Mouse (Mus musculus) E14TG2a.4 (cell line): ENCODE measurements around the gene Aig1.

ENCODE experiments used
- H3K27me3 ChIP-seq: 2 replicates; pipeline ENCODE4 v1.6.1; 2014; ENCODE audit warnings: low read length, control low read depth; ENCODE audit not compliant: insufficient read depth
- H3K36me3 ChIP-seq: 2 replicates; pipeline ENCODE4 v1.6.1; 2014; ENCODE audit warnings: low read length, control low read depth; ENCODE audit not compliant: insufficient read depth
- H3K4me1 ChIP-seq: replicated peaks from 2 replicates; pipeline ENCODE4 v1.6.1; 2014; ENCODE audit warnings: low read depth, low read length, control low read depth
- H3K4me3 ChIP-seq: replicated peaks from 2 replicates; pipeline ENCODE4 v1.5.1; 2014; ENCODE audit warnings: mild to moderate bottlenecking, low read length
- H3K9me3 ChIP-seq: 2 replicates; pipeline ENCODE4 v1.6.1; 2014; ENCODE audit warnings: low read length, control low read depth
- CTCF ChIP-seq: conservative IDR thresholded peaks from 2 replicates; pipeline ENCODE4 v1.5.1; 2014; ENCODE audit warnings: low read length
- NANOG ChIP-seq: IDR thresholded peaks from 2 replicates; pipeline ENCODE4 v1.6.1; 2014; ENCODE audit warnings: borderline replicate concordance, low read length, mixed read lengths
- POU5F1 ChIP-seq: IDR thresholded peaks from 2 replicates; pipeline ENCODE4 v1.6.1; 2014; ENCODE audit warnings: low read length, borderline replicate concordance

Aig1 gene

GRCm38 (mm10) chr10:13690773-13691172, 178.0 kb downstream of the Aig1 start:
- Histone ChIP-seq H3K4me1 (peaks cover 9% of the 10 kb centered on the region), H3K27me3 (no peaks in the 10 kb centered on the region), H3K9me3 (peaks cover 3% of the 10 kb centered on the region; the same call in 1 of the 2 replicates), H3K36me3 (no peaks in the 10 kb centered on the region), H3K4me3 (no peak overlapping the region)
- TF ChIP-seq NANOG (0 out of 2 replicates have a peak, but pooled peaks have one; percentile 6), POU5F1 (peak; percentile 83; the same call in 1 of the 2 replicates), CTCF (no peak)

GRCm38 (mm10) chr10:13689841-13690590, 178.8 kb downstream of the Aig1 start:
- no peak overlapping the region for H3K4me3 ChIP-seq
- H3K27me3 ChIP-seq = no peaks in the 10 kb centered on the region
- H3K9me3 ChIP-seq = peaks cover 9% of the 10 kb centered on the region
- peaks cover 9% of the 10 kb centered on the region for H3K4me1 ChIP-seq
- no peaks in the 10 kb centered on the region for H3K36me3 ChIP-seq
- TF ChIP-seq POU5F1 = no peak
- no peak for TF ChIP-seq NANOG
- no peak for TF ChIP-seq CTCF

GRCm38 (mm10) chr10:13688386-13689120, 180.2 kb downstream of the Aig1 start:
- no peaks in the 10 kb centered on the region for H3K36me3 ChIP-seq
- TF ChIP-seq CTCF (no peak), POU5F1 (no peak), NANOG (no peak)
- H3K27me3 ChIP-seq = no peaks in the 10 kb centered on the region
- H3K9me3 ChIP-seq = peaks cover 18% of the 10 kb centered on the region
- no peak overlapping the region for H3K4me3 ChIP-seq
- peaks cover 9% of the 10 kb centered on the region for H3K4me1 ChIP-seq

DNA sequence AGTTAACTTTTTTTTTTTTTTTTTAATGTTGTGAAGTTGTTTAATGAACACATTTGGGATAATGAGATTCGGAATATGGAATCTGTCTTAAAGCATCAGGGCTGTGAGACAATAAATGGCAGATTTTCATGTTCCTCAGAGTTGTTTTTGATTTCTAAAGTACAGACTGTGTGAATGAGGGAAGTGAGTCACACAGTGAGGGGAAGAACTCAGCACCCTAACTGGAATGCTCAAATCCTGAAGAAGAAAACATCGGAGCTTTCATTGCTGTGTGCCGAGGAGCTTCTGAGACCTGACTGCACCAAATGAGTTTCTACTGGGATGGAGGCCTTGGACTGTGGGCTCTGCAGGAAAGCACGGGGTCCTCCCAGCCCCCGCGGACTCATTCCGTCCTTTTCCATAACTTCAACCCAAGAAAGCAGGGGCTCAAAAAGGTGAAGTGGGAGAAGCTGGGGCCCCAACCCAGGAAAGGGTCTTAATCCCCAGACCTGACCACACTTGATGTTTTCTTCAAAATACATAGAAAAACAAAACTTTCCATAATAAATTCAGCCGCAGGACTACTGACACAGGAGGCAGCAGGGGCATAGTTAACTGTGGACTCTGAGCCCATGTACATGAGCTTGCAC, 181.5 kb downstream of the Aig1 start:
- H3K4me1 ChIP-seq = peaks cover 9% of the 10 kb centered on the region
- TF ChIP-seq NANOG (no peak), POU5F1 (no peak), CTCF (no peak)
- H3K27me3 ChIP-seq = no peaks in the 10 kb centered on the region
- H3K9me3 ChIP-seq = peaks cover 15% of the 10 kb centered on the region
- H3K36me3 ChIP-seq = no peaks in the 10 kb centered on the region
- H3K4me3 ChIP-seq = no peak overlapping the region

DNA sequence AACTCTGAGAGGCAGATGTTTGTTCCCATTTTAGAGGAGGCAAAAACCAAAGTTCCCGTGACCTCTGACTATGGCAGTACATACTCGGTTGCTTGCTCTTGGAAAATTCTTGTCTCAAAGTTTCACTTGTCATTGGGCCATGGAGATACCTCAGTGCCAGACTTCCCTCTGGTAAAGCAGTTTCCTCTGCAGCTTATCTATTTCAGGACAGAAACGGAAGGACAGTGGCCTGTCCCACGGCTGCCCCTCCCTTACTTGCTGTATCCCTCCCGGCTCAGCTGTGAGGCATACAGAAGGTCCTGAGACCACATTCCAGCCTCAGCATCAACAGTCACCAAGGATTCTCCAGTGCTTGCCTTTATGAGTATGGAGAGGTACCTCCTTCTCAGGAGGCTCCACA, 182.7 kb downstream of the Aig1 start:
- no peak overlapping the region for H3K4me3 ChIP-seq
- H3K27me3 ChIP-seq = no peaks in the 10 kb centered on the region
- TF ChIP-seq NANOG (no peak), POU5F1 (no peak), CTCF (no peak)
- peaks cover 9% of the 10 kb centered on the region for H3K4me1 ChIP-seq
- H3K9me3 ChIP-seq = peaks cover 15% of the 10 kb centered on the region
- H3K36me3 ChIP-seq = no peaks in the 10 kb centered on the region

GRCm38 (mm10) chr10:13685366-13685765, 183.4 kb downstream of the Aig1 start:
- Histone ChIP-seq H3K36me3 (no peaks in the 10 kb centered on the region), H3K4me3 (no peak overlapping the region), H3K9me3 (peaks cover 15% of the 10 kb centered on the region), H3K4me1 (peaks cover 4% of the 10 kb centered on the region; the same call in 1 of the 2 replicates), H3K27me3 (no peaks in the 10 kb centered on the region)
- TF ChIP-seq CTCF (no peak), POU5F1 (no peak), NANOG (no peak)

DNA sequence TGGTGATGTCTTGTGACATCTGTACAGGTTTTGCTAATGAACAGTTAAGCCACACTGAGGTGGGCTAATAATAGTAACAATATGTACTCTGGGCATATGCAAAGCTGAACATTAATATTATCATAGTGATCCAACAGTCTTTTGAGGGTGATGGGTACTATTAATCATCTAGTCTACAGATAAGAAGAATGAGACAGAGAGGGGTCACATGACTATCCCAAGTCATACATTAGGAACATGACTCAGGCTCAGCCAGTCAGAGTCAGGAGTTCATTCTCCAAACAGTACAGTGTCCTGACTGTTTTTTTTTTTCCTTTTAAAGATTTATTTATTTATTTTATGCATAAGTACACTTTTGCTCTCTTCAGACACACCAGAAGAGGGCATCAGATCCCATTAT, 184.3 kb downstream of the Aig1 start:
- no peak for TF ChIP-seq POU5F1
- no peak for TF ChIP-seq CTCF
- no peak for TF ChIP-seq NANOG
- Histone ChIP-seq H3K4me3 (no peak overlapping the region), H3K4me1 (no peaks in the 10 kb centered on the region), H3K9me3 (peaks cover 15% of the 10 kb centered on the region), H3K36me3 (no peaks in the 10 kb centered on the region), H3K27me3 (no peaks in the 10 kb centered on the region)

- Histone ChIP-seq H3K4me3 (no peak overlapping the region), H3K4me1 (no peaks in the 10 kb centered on the region), H3K9me3 (peaks cover 15% of the 10 kb centered on the region), H3K36me3 (no peaks in the 10 kb centered on the region), H3K27me3 (no peaks in the 10 kb centered on the region)
- TF ChIP-seq NANOG = no peak
- TF ChIP-seq CTCF = peak; percentile 17; the same call in 1 of the 2 replicates
- no peak for TF ChIP-seq POU5F1
These were observed 186.2 kb downstream of the Aig1 start for GRCm38 (mm10) chr10:13682565-13682964.

DNA sequence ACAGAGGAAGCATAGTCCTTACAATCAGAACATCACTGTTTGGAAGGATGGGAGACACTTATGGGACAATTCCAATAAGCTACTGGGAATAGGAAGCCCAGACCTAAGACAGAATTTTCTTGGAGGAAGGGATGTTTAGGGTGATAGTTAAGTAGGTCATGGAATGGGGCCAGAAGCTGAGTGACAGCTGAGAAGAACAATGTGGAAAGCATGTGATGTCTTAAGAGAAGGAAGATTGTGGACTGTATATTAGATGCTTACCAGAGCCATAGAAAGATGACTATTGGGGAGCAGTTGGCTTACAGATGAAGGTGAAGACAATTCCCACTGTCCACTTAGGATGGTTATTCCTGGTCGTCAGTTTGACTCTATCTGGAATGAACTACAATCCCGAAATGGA, 191.3 kb downstream of the Aig1 start:
- TF ChIP-seq POU5F1 (no peak), NANOG (no peak), CTCF (no peak)
- H3K9me3 ChIP-seq = no peaks in the 10 kb centered on the region
- no peaks in the 10 kb centered on the region for H3K4me1 ChIP-seq
- no peak overlapping the region for H3K4me3 ChIP-seq
- H3K36me3 ChIP-seq = no peaks in the 10 kb centered on the region
- H3K27me3 ChIP-seq = no peaks in the 10 kb centered on the region
